Mouse (Mus musculus): ENCODE results near the gene Aqp9. TPM values are rescaled to one million over a fixed set of nuclear protein-coding genes. Genes with fewer than 3 reads are reported as not detected.

Aqp9 gene
- polyA plus RNA-seq, 1 experiment: 0.63 TPM

GRCm38 (mm10) chr9:71160849-71161711 is 7.4 kb downstream of the Aqp9 start:
- no peak overlapping the region for H3K27ac ChIP-seq (replicated peaks; ENCODE audit: low read depth, low read length)
- no peaks in the 10 kb centered on the region for H3K4me1 ChIP-seq (ENCODE audit: control insufficient read depth, insufficient read depth, insufficient read length, low read length)
- H3K4me3 ChIP-seq (ENCODE audit: insufficient read depth, low read depth, low read length): no peak overlapping the region

GRCm38 (mm10) chr9:71159686-71160085 is 8.8 kb downstream of the Aqp9 start:
- H3K4me1 ChIP-seq (ENCODE audit: control insufficient read depth, insufficient read depth, insufficient read length, low read length): no peaks in the 10 kb centered on the region
- H3K27ac ChIP-seq (replicated peaks; ENCODE audit: low read depth, low read length): no peak overlapping the region
- H3K4me3 ChIP-seq (ENCODE audit: insufficient read depth, low read depth, low read length): no peak overlapping the region

GRCm38 (mm10) chr9:71159060-71159626 is 9.3 kb downstream of the Aqp9 start:
- no peak overlapping the region for H3K27ac ChIP-seq (replicated peaks; ENCODE audit: low read depth, low read length)
- no peaks in the 10 kb centered on the region for H3K4me1 ChIP-seq (ENCODE audit: control insufficient read depth, insufficient read depth, insufficient read length, low read length)
- no peak overlapping the region for H3K4me3 ChIP-seq (ENCODE audit: insufficient read depth, low read depth, low read length)

DNA sequence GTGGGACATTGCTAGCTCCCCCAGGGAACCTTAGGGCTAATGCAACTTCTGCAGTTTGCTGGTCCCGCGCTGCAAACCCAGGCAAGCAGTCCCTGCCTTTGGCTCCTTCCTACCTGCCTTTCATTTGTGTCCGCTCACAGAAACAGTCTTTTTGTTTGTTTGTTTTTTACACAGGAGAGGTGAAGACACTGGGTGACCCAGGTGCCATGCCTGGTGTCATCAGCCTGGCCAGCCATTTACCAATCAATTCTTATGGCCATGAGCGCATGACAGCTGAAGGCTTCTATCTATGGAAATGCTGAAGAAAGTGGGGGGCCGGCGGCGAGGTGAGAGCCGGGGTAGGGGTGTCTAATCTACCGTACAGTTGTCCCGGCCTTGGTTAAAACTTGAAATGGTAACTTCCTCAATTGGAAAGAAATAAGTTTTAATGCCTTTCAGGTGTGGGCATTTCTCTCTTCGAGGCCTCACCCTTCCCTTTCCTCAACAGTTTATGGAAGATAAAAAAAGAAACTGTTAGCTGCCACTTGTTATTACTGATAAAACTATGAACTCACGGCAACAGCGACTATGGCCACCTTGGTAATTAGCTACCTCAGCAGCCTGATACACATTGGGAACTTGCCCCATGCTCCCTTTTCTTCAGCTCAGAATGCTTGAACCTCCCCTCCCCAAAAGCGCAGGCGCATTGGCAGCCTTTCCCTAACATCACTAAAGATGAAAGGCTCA is 10.4 kb downstream of the Aqp9 start:
- Histone ChIP-seq H3K27ac (replicated peaks; ENCODE audit: low read depth, low read length) (no peak overlapping the region), H3K4me3 (ENCODE audit: insufficient read depth, low read depth, low read length) (no peak overlapping the region), H3K4me1 (ENCODE audit: control insufficient read depth, insufficient read depth, insufficient read length, low read length) (no peaks in the 10 kb centered on the region)

- H3K27ac ChIP-seq (replicated peaks; ENCODE audit: low read depth, low read length): no peak overlapping the region
- no peaks in the 10 kb centered on the region for H3K4me1 ChIP-seq (ENCODE audit: control insufficient read depth, insufficient read depth, insufficient read length, low read length)
- no peak overlapping the region for H3K4me3 ChIP-seq (ENCODE audit: insufficient read depth, low read depth, low read length)
These were observed 11.9 kb downstream of the Aqp9 start for GRCm38 (mm10) chr9:71156447-71157035.

DNA sequence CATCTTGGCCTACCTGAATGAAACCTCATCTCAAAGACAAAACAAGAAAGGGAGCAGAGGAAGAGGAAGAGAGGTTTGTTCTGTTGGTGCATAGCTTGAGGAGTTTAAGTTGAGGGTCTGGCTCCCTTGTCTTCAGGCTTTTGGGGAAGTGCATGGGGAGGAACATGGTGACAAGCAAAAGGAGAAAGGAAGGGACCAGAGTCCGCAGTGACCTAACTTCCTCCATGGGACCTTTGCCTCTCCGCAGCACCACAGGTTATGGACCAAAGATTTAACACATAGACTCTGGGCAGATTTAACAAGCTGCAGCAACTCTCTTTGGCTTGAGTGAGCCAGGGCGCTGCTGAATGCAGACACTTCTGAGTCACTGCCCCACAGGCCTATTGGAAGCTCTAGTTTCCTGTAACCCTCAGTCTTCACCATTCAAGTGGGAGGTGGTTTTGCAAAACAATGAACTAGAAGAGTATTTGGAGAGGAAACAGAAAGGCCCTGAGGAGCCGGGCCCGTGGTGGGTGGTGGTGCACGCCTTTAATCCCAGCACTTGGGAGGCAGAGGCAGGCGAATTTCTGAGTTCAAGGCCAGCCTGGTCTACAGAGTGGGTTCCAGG is 13.0 kb downstream of the Aqp9 start:
- no peak overlapping the region for H3K27ac ChIP-seq (replicated peaks; ENCODE audit: low read depth, low read length)
- H3K4me1 ChIP-seq (ENCODE audit: control insufficient read depth, insufficient read depth, insufficient read length, low read length): no peaks in the 10 kb centered on the region
- H3K4me3 ChIP-seq (ENCODE audit: insufficient read depth, low read depth, low read length): no peak overlapping the region

DNA sequence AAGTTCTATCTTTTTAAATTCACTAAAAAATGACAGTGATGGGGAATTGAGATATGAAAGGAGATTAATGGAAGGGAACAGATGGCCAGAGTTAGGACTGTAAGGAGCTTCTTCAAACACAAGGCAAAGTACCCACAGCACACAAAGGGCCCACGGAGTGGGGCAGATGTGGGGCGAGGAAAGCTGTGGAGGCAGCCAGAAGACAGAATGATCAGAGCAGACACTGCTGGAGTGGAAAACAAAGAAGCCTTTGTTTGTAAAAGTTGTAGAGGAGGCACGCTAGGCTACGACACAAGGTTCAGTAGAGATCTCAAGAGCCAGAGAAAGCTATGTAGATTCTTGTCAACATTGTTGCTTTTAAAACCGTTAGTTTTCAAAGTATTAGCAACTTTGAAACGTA is 17.1 kb downstream of the Aqp9 start:
- H3K4me1 ChIP-seq (ENCODE audit: control insufficient read depth, insufficient read depth, insufficient read length, low read length): no peaks in the 10 kb centered on the region
- H3K27ac ChIP-seq (replicated peaks; ENCODE audit: low read depth, low read length): no peak overlapping the region
- no peak overlapping the region for H3K4me3 ChIP-seq (ENCODE audit: insufficient read depth, low read depth, low read length)

DNA sequence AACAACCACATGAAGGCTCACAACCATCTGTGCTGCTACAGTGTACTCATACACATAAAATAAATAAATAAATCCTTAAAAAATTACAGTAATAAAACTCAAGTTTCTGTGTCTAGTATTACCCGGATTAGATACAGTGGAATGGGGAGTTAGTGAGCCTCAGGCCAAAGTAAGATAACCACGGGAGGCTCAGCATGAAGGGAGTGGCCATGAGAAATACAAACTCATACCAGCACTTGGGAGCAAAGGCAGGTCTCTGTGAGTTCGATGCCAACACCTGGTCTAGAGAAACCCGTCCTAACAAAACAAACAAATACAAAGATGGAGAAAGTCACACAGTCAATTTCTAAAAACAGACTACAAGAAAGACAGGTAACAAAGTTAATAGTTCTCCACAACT is 18.3 kb downstream of the Aqp9 start:
- H3K4me3 ChIP-seq (ENCODE audit: insufficient read depth, low read depth, low read length): no peak overlapping the region
- no peaks in the 10 kb centered on the region for H3K4me1 ChIP-seq (ENCODE audit: control insufficient read depth, insufficient read depth, insufficient read length, low read length)
- H3K27ac ChIP-seq (replicated peaks; ENCODE audit: low read depth, low read length): no peak overlapping the region

DNA sequence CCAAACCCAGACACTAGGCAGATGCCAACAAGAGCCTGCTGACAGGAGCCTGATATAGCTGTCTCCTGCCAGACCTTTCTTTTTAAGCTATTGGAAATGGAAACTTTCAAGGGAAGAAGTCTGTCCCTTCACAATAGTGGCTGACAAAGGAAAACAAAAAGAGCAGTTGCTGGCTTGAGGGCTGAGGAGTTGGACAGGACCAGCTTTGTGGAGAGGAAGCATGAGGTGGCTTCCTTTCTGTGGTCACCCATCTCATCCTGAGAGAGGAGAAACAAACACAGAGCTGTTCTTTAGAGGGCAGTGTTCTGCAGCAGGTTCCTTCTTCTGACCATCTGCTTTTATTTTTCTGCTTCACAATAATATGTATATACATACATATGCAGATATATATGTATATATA is 19.6 kb downstream of the Aqp9 start:
- no peak overlapping the region for H3K4me3 ChIP-seq (ENCODE audit: insufficient read depth, low read depth, low read length)
- H3K4me1 ChIP-seq (ENCODE audit: control insufficient read depth, insufficient read depth, insufficient read length, low read length): no peaks in the 10 kb centered on the region
- no peak overlapping the region for H3K27ac ChIP-seq (replicated peaks; ENCODE audit: low read depth, low read length)

DNA sequence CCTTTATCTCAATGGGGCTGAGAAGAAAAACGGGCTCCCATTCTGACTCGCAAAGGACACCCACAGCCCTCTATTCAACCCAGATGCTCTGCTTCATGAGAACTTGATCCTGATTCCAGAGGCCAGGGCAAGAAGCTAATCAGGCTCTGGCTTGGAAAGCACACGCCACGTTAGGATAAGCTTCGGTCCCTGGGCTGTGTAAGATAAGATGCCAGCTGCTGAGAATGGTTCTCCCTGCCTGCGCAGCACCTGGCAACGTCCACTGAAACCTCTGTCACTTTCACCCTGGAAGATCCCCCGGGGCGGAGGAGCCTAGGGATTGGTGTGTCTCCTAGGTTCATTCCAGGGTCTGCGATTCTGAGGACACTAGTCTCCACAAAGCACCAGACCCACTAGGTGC is 22.3 kb downstream of the Aqp9 start:
- H3K4me3 ChIP-seq (ENCODE audit: insufficient read depth, low read depth, low read length): no peak overlapping the region
- H3K4me1 ChIP-seq (ENCODE audit: control insufficient read depth, insufficient read depth, insufficient read length, low read length): no peaks in the 10 kb centered on the region
- no peak overlapping the region for H3K27ac ChIP-seq (replicated peaks; ENCODE audit: low read depth, low read length)

GRCm38 (mm10) chr9:71140205-71140604 is 28.3 kb downstream of the Aqp9 start:
- H3K4me3 ChIP-seq (ENCODE audit: insufficient read depth, low read depth, low read length): no peak overlapping the region
- H3K4me1 ChIP-seq (ENCODE audit: control insufficient read depth, insufficient read depth, insufficient read length, low read length): no peaks in the 10 kb centered on the region
- H3K27ac ChIP-seq (replicated peaks; ENCODE audit: low read depth, low read length): no peak overlapping the region

- H3K4me1 ChIP-seq (ENCODE audit: control insufficient read depth, insufficient read depth, insufficient read length, low read length): no peaks in the 10 kb centered on the region
- H3K27ac ChIP-seq (replicated peaks; ENCODE audit: low read depth, low read length): no peak overlapping the region
- H3K4me3 ChIP-seq (ENCODE audit: insufficient read depth, low read depth, low read length): no peak overlapping the region
These were observed 29.5 kb downstream of the Aqp9 start for GRCm38 (mm10) chr9:71138936-71139335.

GRCm38 (mm10) chr9:71137267-71137945 is 31.1 kb downstream of the Aqp9 start:
- Histone ChIP-seq H3K4me3 (ENCODE audit: insufficient read depth, low read depth, low read length) (no peak overlapping the region), H3K27ac (replicated peaks; ENCODE audit: low read depth, low read length) (no peak overlapping the region), H3K4me1 (ENCODE audit: control insufficient read depth, insufficient read depth, insufficient read length, low read length) (no peaks in the 10 kb centered on the region)

DNA sequence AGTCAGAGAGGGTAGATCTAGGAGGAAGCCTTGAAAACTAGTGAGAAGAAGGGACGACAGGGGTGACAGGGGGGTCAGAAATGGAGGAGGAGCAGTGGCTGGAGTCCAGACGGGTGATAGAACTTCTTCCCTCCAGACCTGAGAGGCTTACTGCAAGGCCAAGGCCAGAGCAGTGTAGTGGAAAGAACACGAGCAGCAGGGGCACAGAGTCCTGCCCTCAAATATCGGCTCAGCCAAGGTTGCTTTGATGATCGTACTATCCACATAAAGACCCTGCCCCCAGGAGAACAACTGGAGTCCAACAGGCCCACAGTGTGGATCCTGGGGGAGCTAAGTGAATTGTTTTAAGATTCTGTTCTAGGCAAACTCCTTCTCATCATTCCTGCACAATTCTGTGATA is 33.4 kb downstream of the Aqp9 start:
- H3K4me1 ChIP-seq (ENCODE audit: control insufficient read depth, insufficient read depth, insufficient read length, low read length): no peaks in the 10 kb centered on the region
- no peak overlapping the region for H3K4me3 ChIP-seq (ENCODE audit: insufficient read depth, low read depth, low read length)
- H3K27ac ChIP-seq (replicated peaks; ENCODE audit: low read depth, low read length): no peak overlapping the region
